ENCODE assay signal across 26 mouse cellular contexts in the genomic region with DNA sequence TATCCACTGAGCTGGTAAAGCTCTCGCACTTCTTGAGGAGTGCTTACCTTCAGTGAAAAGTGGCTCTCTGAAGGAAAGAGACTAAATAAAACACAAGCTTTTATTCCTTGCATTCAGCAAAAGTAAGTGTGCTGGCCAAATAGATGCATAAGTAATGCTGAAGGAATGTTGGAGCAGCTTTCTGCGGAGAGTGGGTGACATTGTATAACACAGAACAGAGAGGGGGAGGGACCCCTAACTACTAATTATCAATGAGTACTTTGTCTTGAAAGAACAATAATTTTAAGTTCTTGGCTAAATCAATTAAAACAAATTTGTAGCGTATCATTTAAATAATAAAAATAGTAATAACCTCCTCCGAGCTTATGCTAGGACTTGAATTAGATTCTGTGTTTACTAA. TPM values are rescaled to one million over a fixed set of nuclear protein-coding genes. Genes with fewer than 3 reads are reported as not detected.
A peak's percentile ranks its signal among the peaks of the same experiment; 100 is the strongest.
DNase-seq lines count a peak whose midpoint lies in the region; ATAC-seq lines count a peak whose summit lies in the region.
"Had no signal": no experiment of that assay in that cellular context is flagged by ENCODE, and none has a peak within 500 bp of the region (broad histone marks: within the 10 kb centered on the region; RNA-seq: fewer than 3 reads in every experiment).

No protein-coding gene starts in this region.

- H3K27ac ChIP-seq in forebrain, embryonic 15.5 days (replicated peaks), result 0 out of 2 replicates have a peak overlapping the region, but pooled peaks have one; percentile 56
- H3K27ac ChIP-seq in forebrain, embryonic 12.5 days, result no peak overlapping the region
- H3K27ac ChIP-seq in heart, embryonic 14.5 days (replicated peaks in 1 of 2; ENCODE audit: control insufficient read depth in 1 of 2, insufficient read depth in 1 of 2, low read depth in 2 of 2, low read length in 2 of 2), result peak overlapping the region in 1 of 2 experiments; percentile 79; a peak in 2 of 4 replicates
- H3K27ac ChIP-seq in intestine, embryonic 16.5 days (ENCODE audit: low read length), result no peak overlapping the region
- H3K27ac ChIP-seq: embryonic facial prominence, embryonic 12.5 days; hindbrain, embryonic 10.5 days; hindbrain, embryonic 15.5 days; kidney, postnatal 0 days; liver, embryonic 12.5 days; macrophage; midbrain, embryonic 13.5 days had no signal

- no peak overlapping the region for H3K9ac ChIP-seq in forebrain, embryonic 15.5 days (replicated peaks)
- H3K9ac ChIP-seq in forebrain, embryonic 12.5 days, result no peak overlapping the region
- H3K9ac ChIP-seq in heart, embryonic 14.5 days (ENCODE audit: low read length), result 0 out of 2 replicates have a peak overlapping the region, but pooled peaks have one; percentile 0
- no peak overlapping the region for H3K9ac ChIP-seq in intestine, embryonic 16.5 days (ENCODE audit: low read depth, low read length)
- H3K9ac ChIP-seq: embryonic facial prominence, embryonic 12.5 days; hindbrain, embryonic 15.5 days; liver, embryonic 12.5 days; liver, postnatal 0 days; midbrain, embryonic 13.5 days had no signal

- intact Hi-C loops in heart, postnatal 10 days (cut with DNase I), result no loop called here

- no peak overlapping the region for H3K4me3 ChIP-seq in forebrain, embryonic 15.5 days
- H3K4me3 ChIP-seq in forebrain, embryonic 12.5 days (replicated peaks), result no peak overlapping the region
- no peak overlapping the region for H3K4me3 ChIP-seq in heart, embryonic 14.5 days (ENCODE audit: control insufficient read depth in 1 of 2, insufficient read depth in 1 of 2, low read depth in 1 of 2, low read length in 2 of 2)
- no peak overlapping the region for H3K4me3 ChIP-seq in intestine, embryonic 16.5 days (ENCODE audit: low read length)
- H3K4me3 ChIP-seq: embryonic facial prominence, embryonic 12.5 days; erythroblast, embryonic 14.5 days; hindbrain, embryonic 10.5 days; hindbrain, embryonic 15.5 days; liver, embryonic 12.5 days; midbrain, embryonic 13.5 days had no signal

- DNase-seq in heart, postnatal 10 days, result no peak
- DNase-seq in Muller cell, postnatal 12 days (ENCODE audit: inconsistent ontology term), result peak; percentile 78
- peak; percentile 29 for DNase-seq in brain, adult 2 months (ENCODE audit: low read depth, low spot score)
- DNase-seq: adrenal gland, adult 2 months; cerebellum, adult 11 months; cerebellum, adult 9-10 months; cerebellum, postnatal 36 days; heart, adult 11 months; liver, postnatal 0 days; thymus, adult 2 months; thymus, postnatal 36 days had no signal

- no peak overlapping the region for H3K4me2 ChIP-seq in forebrain, embryonic 15.5 days (replicated peaks)
- no peak overlapping the region for H3K4me2 ChIP-seq in forebrain, embryonic 12.5 days
- no peak overlapping the region for H3K4me2 ChIP-seq in heart, embryonic 14.5 days (ENCODE audit: low read length)
- no peak overlapping the region for H3K4me2 ChIP-seq in intestine, embryonic 16.5 days (ENCODE audit: low read depth, low read length)
- H3K4me2 ChIP-seq: embryonic facial prominence, embryonic 12.5 days; hindbrain, embryonic 15.5 days; liver, embryonic 12.5 days; midbrain, embryonic 13.5 days had no signal

- 32% methylated on average over 4 of the region's 4 CpGs for WGBS in forebrain, embryonic 15.5 days
- 63% methylated on average over 4 of the region's 4 CpGs for WGBS in forebrain, embryonic 12.5 days
- WGBS in heart, embryonic 14.5 days, result 61% methylated on average over 4 of the region's 4 CpGs
- WGBS in intestine, embryonic 16.5 days, result 71% methylated on average over 4 of the region's 4 CpGs

- no peaks in the 10 kb centered on the region for H3K36me3 ChIP-seq in forebrain, embryonic 15.5 days
- H3K36me3 ChIP-seq in forebrain, embryonic 12.5 days (replicated peaks), result no peaks in the 10 kb centered on the region
- peaks cover 67% of the 10 kb centered on the region for H3K36me3 ChIP-seq in heart, embryonic 14.5 days (ENCODE audit: control insufficient read depth, insufficient read depth, low read length)
- no peaks in the 10 kb centered on the region for H3K36me3 ChIP-seq in intestine, embryonic 16.5 days (ENCODE audit: control insufficient read depth, insufficient read depth, low read length)
- H3K36me3 ChIP-seq: embryonic facial prominence, embryonic 12.5 days; hindbrain, embryonic 10.5 days; hindbrain, embryonic 15.5 days; liver, embryonic 12.5 days; midbrain, embryonic 13.5 days had no signal

- H3K4me1 ChIP-seq in forebrain, embryonic 15.5 days, result peaks cover 7% of the 10 kb centered on the region
- H3K4me1 ChIP-seq in forebrain, embryonic 12.5 days, result 0 out of 2 replicates have a peak, but pooled peaks cover 3% of the 10 kb centered on the region
- peaks cover 34 to 70% of the 10 kb centered on the region in 2 experiments for H3K4me1 ChIP-seq in heart, embryonic 14.5 days (ENCODE audit: control insufficient read depth in 2 of 2, insufficient read depth in 2 of 2, low read length in 2 of 2)
- peaks cover 7% of the 10 kb centered on the region for H3K4me1 ChIP-seq in intestine, embryonic 16.5 days (ENCODE audit: control insufficient read depth, insufficient read depth, low read length)
- H3K4me1 ChIP-seq: embryonic facial prominence, embryonic 12.5 days; hindbrain, embryonic 10.5 days; hindbrain, embryonic 15.5 days; liver, embryonic 12.5 days; midbrain, embryonic 13.5 days had no signal

- no peaks in the 10 kb centered on the region for H3K9me3 ChIP-seq in forebrain, embryonic 15.5 days
- H3K9me3 ChIP-seq in forebrain, embryonic 12.5 days, result no peaks in the 10 kb centered on the region
- no peaks in the 10 kb centered on the region for H3K9me3 ChIP-seq in heart, embryonic 14.5 days (ENCODE audit: control insufficient read depth, low read length)
- no peaks in the 10 kb centered on the region for H3K9me3 ChIP-seq in intestine, embryonic 16.5 days (ENCODE audit: control insufficient read depth, low read length)
- H3K9me3 ChIP-seq: embryonic facial prominence, embryonic 12.5 days; hindbrain, embryonic 10.5 days; hindbrain, embryonic 15.5 days; liver, embryonic 12.5 days; midbrain, embryonic 13.5 days had no signal

- H3K27me3 ChIP-seq in forebrain, embryonic 15.5 days, result no peaks in the 10 kb centered on the region
- no peaks in the 10 kb centered on the region for H3K27me3 ChIP-seq in forebrain, embryonic 12.5 days
- H3K27me3 ChIP-seq in heart, embryonic 14.5 days (ENCODE audit: control insufficient read depth, insufficient read depth, low read length), result no peaks in the 10 kb centered on the region
- H3K27me3 ChIP-seq in intestine, embryonic 16.5 days (replicated peaks; ENCODE audit: control insufficient read depth, insufficient read depth, low read length), result no peaks in the 10 kb centered on the region
- H3K27me3 ChIP-seq: embryonic facial prominence, embryonic 12.5 days; hindbrain, embryonic 15.5 days; liver, embryonic 12.5 days; midbrain, embryonic 13.5 days had no signal

- peak; percentile 81 for ATAC-seq in forebrain, embryonic 15.5 days (replicated peaks)
- ATAC-seq in forebrain, embryonic 12.5 days (ENCODE audit: low FRiP score), result no peak
- ATAC-seq in heart, embryonic 14.5 days (ENCODE audit: insufficient number of reproducible peaks, insufficient read depth, low FRiP score, low read depth), result no peak
- ATAC-seq in intestine, embryonic 16.5 days, result no peak
- ATAC-seq: activated CD4-positive, CD25-positive, alpha-beta regulatory T cell, adult 4 months; CD4-positive, CD25-positive, alpha-beta regulatory T cell, adult 4 months; liver, embryonic 12.5 days; liver, postnatal 0 days; midbrain, embryonic 13.5 days had no signal

RNA-seq across cellular contexts. Expression of a gene that starts 29.2 kb away (rescaled TPM):
- polyA plus RNA-seq in forebrain, embryonic 15.5 days (2015; fragmentation: Nextera tagmentation; extraction: Ambion mirVana), result 2.4 and 2.6 TPM in 2 replicates
- polyA plus RNA-seq in forebrain, embryonic 12.5 days (2016; fragmentation: Nextera tagmentation; extraction: Ambion mirVana), result 0.79 and 1.6 TPM in 2 replicates
- 1,376 and 1,533 TPM in 2 replicates for polyA plus RNA-seq in heart, embryonic 14.5 days (2014; fragmentation: Nextera tagmentation; extraction: Ambion mirVana)
- 1,000 to 10,000 TPM; 2,174 to 2,192 TPM for total RNA-seq in heart, postnatal 10 days (2021)
- 2.0 and 3.5 TPM in 2 replicates for polyA plus RNA-seq in intestine, embryonic 16.5 days (2015; fragmentation: Nextera tagmentation; extraction: Ambion mirVana)
- total RNA-seq: megakaryocyte-erythroid progenitor cell, adult 5-6 weeks had no signal
- polyA plus RNA-seq: erythroblast, embryonic 14.5 days; macrophage had no signal

RNA-seq across cellular contexts. Expression of a gene that starts 53.5 kb away (rescaled TPM):
- 5.7 and 5.9 TPM in 2 replicates for polyA plus RNA-seq in forebrain, embryonic 15.5 days (2015; fragmentation: Nextera tagmentation; extraction: Ambion mirVana)
- 11.6 and 13.4 TPM in 2 replicates for polyA plus RNA-seq in forebrain, embryonic 12.5 days (2016; fragmentation: Nextera tagmentation; extraction: Ambion mirVana)
- 14.8 and 17.5 TPM in 2 replicates for polyA plus RNA-seq in heart, embryonic 14.5 days (2014; fragmentation: Nextera tagmentation; extraction: Ambion mirVana)
- total RNA-seq in heart, postnatal 10 days (2021), result 10 to 100 TPM; 36.7 to 38.6 TPM
- polyA plus RNA-seq in intestine, embryonic 16.5 days (2015; fragmentation: Nextera tagmentation; extraction: Ambion mirVana), result 6.4 and 7.4 TPM in 2 replicates

Comparison
In these comparisons a context has a peak if more than half of its experiments do, and no peak if none do; other contexts are left out.
1. DNase-seq: peak in Muller cell, postnatal 12 days (single experiment) and brain, adult 2 months (single experiment); none in heart, postnatal 10 days (0 of 2).
2. RNA of a gene that starts 29.2 kb away (polyA plus RNA-seq): 1,376 to 1,533 TPM in heart, embryonic 14.5 days; 2.4 to 2.6 TPM in forebrain, embryonic 15.5 days, 2.0 to 3.5 TPM in intestine, embryonic 16.5 days and 0.79 to 1.6 TPM in forebrain, embryonic 12.5 days; every median in the first group is over 100 times any median in the second.